Mouse (Mus musculus) thymus, postnatal 36 days (tissue): ENCODE data around the gene Csnka2ip.

Experiments used
- DNase-seq, 2 experiments: peaks; one replicate each; pipeline ENCODE4 v3.0.0; 2022; ENCODE audit warnings: mixed read lengths in 2 of 2

The Csnka2ip gene

GRCm38 (mm10) chr16:64602308-64602707 lies at the start of gene Csnka2ip:
Gene Csnka2ip (minus strand): TSS chr16:64602408.
- DNase-seq = no peak

GRCm38 (mm10) chr16:64649594-64650290 lies 47.5 kb upstream of the Csnka2ip start:
- DNase-seq = no peak

- no peak for DNase-seq
Observed at GRCm38 (mm10) chr16:64647771-64648170, 45.6 kb upstream of the Csnka2ip start.

- DNase-seq = no peak
Observed at GRCm38 (mm10) chr16:64635110-64635509, 32.9 kb upstream of the Csnka2ip start.

GRCm38 (mm10) chr16:64620116-64620515 lies 17.9 kb upstream of the Csnka2ip start:
- DNase-seq = no peak

- DNase-seq = no peak
Observed at GRCm38 (mm10) chr16:64614648-64615047, 12.4 kb upstream of the Csnka2ip start.

- DNase-seq = no peak
Observed at GRCm38 (mm10) chr16:64607793-64608192, 5.6 kb upstream of the Csnka2ip start.

GRCm38 (mm10) chr16:64586825-64587224 lies 15.4 kb downstream of the Csnka2ip start:
- DNase-seq = no peak

GRCm38 (mm10) chr16:64586262-64586619 lies 16.0 kb downstream of the Csnka2ip start:
- no peak for DNase-seq

- DNase-seq = no peak
Observed at GRCm38 (mm10) chr16:64585599-64586261, 16.5 kb downstream of the Csnka2ip start.

GRCm38 (mm10) chr16:64584591-64584990 lies 17.6 kb downstream of the Csnka2ip start:
- no peak for DNase-seq

- DNase-seq = no peak
Observed at GRCm38 (mm10) chr16:64583406-64583805, 18.8 kb downstream of the Csnka2ip start.

- DNase-seq = no peak
Observed at GRCm38 (mm10) chr16:64569496-64569895, 32.7 kb downstream of the Csnka2ip start.

- no peak for DNase-seq
Observed at GRCm38 (mm10) chr16:64563081-64563480, 39.1 kb downstream of the Csnka2ip start.

- no peak for DNase-seq
Observed at GRCm38 (mm10) chr16:64558518-64558917, 43.7 kb downstream of the Csnka2ip start.

- DNase-seq = no peak
Observed at GRCm38 (mm10) chr16:64526883-64527282, 75.3 kb downstream of the Csnka2ip start.

- DNase-seq = no peak
Observed at GRCm38 (mm10) chr16:64524051-64524645, 78.1 kb downstream of the Csnka2ip start.

- no peak for DNase-seq
Observed at GRCm38 (mm10) chr16:64513423-64513822, 88.8 kb downstream of the Csnka2ip start.
